Mouse (Mus musculus) C2C12 (cell line): ENCODE data around the gene Mthfd1l.

ENCODE experiments used
- CTCF ChIP-seq: IDR thresholded peaks from one replicate; pipeline ENCODE4 v1.5.1; 2011; ENCODE audit not compliant: control insufficient read depth, insufficient read depth, insufficient read length
- FOSL1 ChIP-seq: IDR thresholded peaks from one replicate; pipeline ENCODE4 v1.8.0; 2011; ENCODE audit warnings: mild to moderate bottlenecking, low read length; ENCODE audit not compliant: poor library complexity, insufficient read depth, severe bottlenecking
- MAX ChIP-seq: IDR thresholded peaks from one replicate; pipeline ENCODE4 v1.6.1; 2011; ENCODE audit warnings: mild to moderate bottlenecking, control low read depth
- USF1 ChIP-seq: IDR thresholded peaks from one replicate; pipeline ENCODE4 v1.6.1; 2011; ENCODE audit warnings: low read depth, mild to moderate bottlenecking, control low read depth, moderate library complexity

DNA sequence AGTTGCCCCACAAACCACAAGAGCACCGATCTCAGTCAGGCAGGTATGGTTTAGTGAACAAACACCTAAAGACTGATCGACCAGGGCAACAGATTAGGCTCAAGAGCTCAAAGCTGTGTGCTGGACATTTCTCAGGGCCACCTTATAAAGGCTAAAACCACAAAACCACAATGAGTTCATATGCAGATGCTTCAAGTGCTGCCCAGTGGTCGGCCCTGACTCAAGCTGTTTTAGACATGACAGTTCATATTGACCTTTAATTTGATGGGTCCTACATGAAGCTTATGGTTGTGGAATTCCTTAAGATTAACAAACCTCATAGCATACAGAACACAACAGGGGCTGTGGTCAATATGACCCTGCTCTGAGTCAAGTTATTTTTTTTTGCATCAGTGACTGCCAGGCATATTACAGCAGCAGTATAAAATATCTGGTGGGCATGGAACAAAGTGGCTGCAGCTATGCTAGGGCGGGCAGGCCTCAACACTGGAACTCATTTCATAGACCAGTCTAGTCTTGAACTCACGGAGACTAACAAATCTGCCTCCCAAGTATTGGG lies 227.7 kb downstream of the Mthfd1l start:
- TF ChIP-seq CTCF (no peak), FOSL1 (peak; percentile 72), MAX (no peak), USF1 (no peak)
